8 mouse cellular contexts compared by ENCODE assay signal in genomic region chr4:120909558-120910150, GRCm38 (mm10). TPM values are rescaled to one million over a fixed set of nuclear protein-coding genes. Genes with fewer than 3 reads are reported as not detected.
DNase-seq lines count a peak whose midpoint lies in the region; ATAC-seq lines count a peak whose summit lies in the region.

No protein-coding gene starts in this region.

- WGBS in midbrain, embryonic 13.5 days = 31% methylated on average over 15 of the region's 15 CpGs

- DNase-seq in layer of hippocampus, adult 11-12 months (ENCODE audit: low spot score) = peak; percentile 66
- DNase-seq in layer of hippocampus, adult 9-11 months = no peak
- peak; percentile 70 for DNase-seq in adrenal gland, postnatal 10 days
- DNase-seq in embryo, embryonic 11.5 days (ENCODE audit: low read depth, low spot score) = peak; percentile 67
- peak; percentile 46 to 68 for DNase-seq in heart, postnatal 14 days
- DNase-seq in left cerebral cortex, postnatal 25 days (ENCODE audit: low spot score in 2 of 2) = peak; percentile 56 to 64
- peak; percentile 47 for DNase-seq in telencephalon, adult 2 months (ENCODE audit: low read depth, low spot score)

- H3K4me3 ChIP-seq in midbrain, embryonic 13.5 days (replicated peaks) = no peak overlapping the region

- no peak overlapping the region for H3K27ac ChIP-seq in midbrain, embryonic 13.5 days

- intact Hi-C loops in heart, postnatal 14 days (cut with DNase I) = loop anchor here (1.0 to 10.0 kb wide), 3 partner anchors 58 to 325 kb away; partner anchors contain the start of gene Gm8439
- intact Hi-C loops in left cerebral cortex, postnatal 25 days (cut with DNase I) = loop anchor here (1.0 to 5.0 kb wide), 4 partner anchors 59 to 322 kb away; partner anchors contain the start of gene Gm8439

- no peak overlapping the region for H3K4me2 ChIP-seq in midbrain, embryonic 13.5 days (replicated peaks)

- H3K9me3 ChIP-seq in midbrain, embryonic 13.5 days = no peaks in the 10 kb centered on the region

- no peak overlapping the region for H3K9ac ChIP-seq in midbrain, embryonic 13.5 days (replicated peaks)

- H3K27me3 ChIP-seq in midbrain, embryonic 13.5 days = peaks cover 2% of the 10 kb centered on the region; the same call in 1 of the 2 replicates

- H3K4me1 ChIP-seq in midbrain, embryonic 13.5 days (replicated peaks) = no peaks in the 10 kb centered on the region

- ATAC-seq in midbrain, embryonic 13.5 days = 0 out of 2 replicates have a peak, but pooled peaks have one; percentile 50

- H3K36me3 ChIP-seq in midbrain, embryonic 13.5 days = no peaks in the 10 kb centered on the region

RNA-seq across cellular contexts. Expression of gene Exo5, which starts 15.2 kb away (rescaled TPM):
- 10 to 100 TPM in 1 of 2 experiments, 1 to 10 TPM in 1; 9.7 to 13.4 TPM for total RNA-seq in adrenal gland, postnatal 10 days (2021)
- total RNA-seq in heart, postnatal 14 days (2021) = 1 to 10 TPM; 3.6 to 3.9 TPM
- total RNA-seq in left cerebral cortex, postnatal 25 days (2021) = 10 to 100 TPM; 10.1 to 13.3 TPM
- 39.2 and 44.5 TPM in 2 replicates for polyA plus RNA-seq in midbrain, embryonic 13.5 days (2015; fragmentation: Nextera tagmentation; extraction: Ambion mirVana)

RNA-seq across cellular contexts. Expression of gene Zfp69, which starts 41.8 kb away (rescaled TPM):
- 1 to 10 TPM; 3.5 to 3.6 TPM for total RNA-seq in adrenal gland, postnatal 10 days (2021)
- total RNA-seq in heart, postnatal 14 days (2021) = 1 to 10 TPM; 1.6 to 1.9 TPM
- total RNA-seq in left cerebral cortex, postnatal 25 days (2021) = 1 to 10 TPM; 1.1 to 1.6 TPM
- 8.8 and 9.4 TPM in 2 replicates for polyA plus RNA-seq in midbrain, embryonic 13.5 days (2015; fragmentation: Nextera tagmentation; extraction: Ambion mirVana)

RNA-seq across cellular contexts. Expression of gene Rims3, which starts 55.0 kb away (rescaled TPM):
- 1 to 10 TPM; 6.2 to 6.5 TPM for total RNA-seq in adrenal gland, postnatal 10 days (2021)
- total RNA-seq in heart, postnatal 14 days (2021) = under 1 TPM; 0.12 to 0.22 TPM
- 100 to 1,000 TPM in 1 of 2 experiments, 10 to 100 TPM in 1; 94.9 to 115 TPM for total RNA-seq in left cerebral cortex, postnatal 25 days (2021)
- 9.8 and 11.0 TPM in 2 replicates for polyA plus RNA-seq in midbrain, embryonic 13.5 days (2015; fragmentation: Nextera tagmentation; extraction: Ambion mirVana)

Comparison
In these comparisons a context has a peak if more than half of its experiments do, and no peak if none do; other contexts are left out.
1. RNA of gene Rims3, which starts 55.0 kb away (total RNA-seq): 94.9 to 115 TPM in left cerebral cortex, postnatal 25 days; 6.2 to 6.5 TPM in adrenal gland, postnatal 10 days and 0.12 to 0.22 TPM in heart, postnatal 14 days; every median in the first group is over 10 times any median in the second.